Mouse (Mus musculus): ENCODE measurements around the gene Otop1. TPM values are rescaled to one million over a fixed set of nuclear protein-coding genes. Genes with fewer than 3 reads are reported as not detected.

The Otop1 gene
- polyA plus RNA-seq, 1 experiment from 2014 or later, result 0.13 TPM

GRCm38 (mm10) chr5:38277098-38277866 lies 1.5 kb downstream of the Otop1 start:
- peak; percentile 26; the same call in 1 of the 2 replicates for ATAC-seq (replicated peaks; ENCODE audit: insufficient number of reproducible peaks, low FRiP score, low TSS enrichment, low read depth)
- peaks cover 11% of the 10 kb centered on the region for H3K4me1 ChIP-seq (ENCODE audit: control insufficient read depth, insufficient read depth, low read length)
- no peak overlapping the region for H3K27ac ChIP-seq (replicated peaks; ENCODE audit: low read depth, low read length)
- peak overlapping the region; percentile 23; the same call in 1 of the 2 replicates for H3K9ac ChIP-seq (replicated peaks; ENCODE audit: low read length)
- H3K9me3 ChIP-seq (replicated peaks; ENCODE audit: control insufficient read depth, low read length), result no peaks in the 10 kb centered on the region
- no peaks in the 10 kb centered on the region for H3K36me3 ChIP-seq (replicated peaks; ENCODE audit: control insufficient read depth, insufficient read depth, low read depth, low read length)
- H3K27me3 ChIP-seq (ENCODE audit: control insufficient read depth, insufficient read depth, low read length), result peaks cover 37% of the 10 kb centered on the region
- H3K4me3 ChIP-seq (ENCODE audit: low read depth, low read length), result peak overlapping the region; percentile 27
- peak overlapping the region; percentile 51 for H3K4me2 ChIP-seq (ENCODE audit: low read depth, low read length)
- no peak for DNase-seq (ENCODE audit: low spot score)
- WGBS, result 2% methylated on average over 61 of the region's 65 CpGs

- WGBS, result 12% methylated on average over 12 of the region's 12 CpGs
- Histone ChIP-seq H3K4me1 (ENCODE audit: control insufficient read depth, insufficient read depth, low read length) (peaks cover 11% of the 10 kb centered on the region), H3K36me3 (replicated peaks; ENCODE audit: control insufficient read depth, insufficient read depth, low read depth, low read length) (no peaks in the 10 kb centered on the region), H3K4me2 (ENCODE audit: low read depth, low read length) (no peak overlapping the region), H3K9me3 (replicated peaks; ENCODE audit: control insufficient read depth, low read length) (no peaks in the 10 kb centered on the region), H3K27ac (replicated peaks; ENCODE audit: low read depth, low read length) (no peak overlapping the region), H3K27me3 (ENCODE audit: control insufficient read depth, insufficient read depth, low read length) (peaks cover 37% of the 10 kb centered on the region), H3K4me3 (ENCODE audit: low read depth, low read length) (peak overlapping the region; percentile 27; the same call in 1 of the 2 replicates), H3K9ac (replicated peaks; ENCODE audit: low read length) (no peak overlapping the region)
- no peak for DNase-seq (ENCODE audit: low spot score)
- ATAC-seq (replicated peaks; ENCODE audit: insufficient number of reproducible peaks, low FRiP score, low TSS enrichment, low read depth), result no peak
Measured at GRCm38 (mm10) chr5:38277936-38278600, 2.3 kb downstream of the Otop1 start.

- DNase-seq (ENCODE audit: low spot score) (no peak), ATAC-seq (replicated peaks; ENCODE audit: insufficient number of reproducible peaks, low FRiP score, low TSS enrichment, low read depth) (no peak)
- Histone ChIP-seq H3K36me3 (replicated peaks; ENCODE audit: control insufficient read depth, insufficient read depth, low read depth, low read length) (no peaks in the 10 kb centered on the region), H3K4me3 (ENCODE audit: low read depth, low read length) (no peak overlapping the region), H3K9ac (replicated peaks; ENCODE audit: low read length) (no peak overlapping the region), H3K4me1 (ENCODE audit: control insufficient read depth, insufficient read depth, low read length) (peaks cover 11% of the 10 kb centered on the region), H3K27ac (replicated peaks; ENCODE audit: low read depth, low read length) (no peak overlapping the region), H3K27me3 (ENCODE audit: control insufficient read depth, insufficient read depth, low read length) (peaks cover 31% of the 10 kb centered on the region), H3K4me2 (ENCODE audit: low read depth, low read length) (no peak overlapping the region), H3K9me3 (replicated peaks; ENCODE audit: control insufficient read depth, low read length) (no peaks in the 10 kb centered on the region)
- WGBS, result 31% methylated on average over 1 of the region's 1 CpGs
Measured at GRCm38 (mm10) chr5:38280075-38280474, 4.3 kb downstream of the Otop1 start.

- no peaks in the 10 kb centered on the region for H3K36me3 ChIP-seq (replicated peaks; ENCODE audit: control insufficient read depth, insufficient read depth, low read depth, low read length)
- no peak; the same call in 1 of the 2 replicates for ATAC-seq (replicated peaks; ENCODE audit: insufficient number of reproducible peaks, low FRiP score, low TSS enrichment, low read depth)
- no peaks in the 10 kb centered on the region for H3K27me3 ChIP-seq (ENCODE audit: control insufficient read depth, insufficient read depth, low read length)
- no peak overlapping the region for H3K4me2 ChIP-seq (ENCODE audit: low read depth, low read length)
- no peaks in the 10 kb centered on the region for H3K4me1 ChIP-seq (ENCODE audit: control insufficient read depth, insufficient read depth, low read length)
- H3K4me3 ChIP-seq (ENCODE audit: low read depth, low read length), result no peak overlapping the region
- H3K9ac ChIP-seq (replicated peaks; ENCODE audit: low read length), result no peak overlapping the region
- H3K9me3 ChIP-seq (replicated peaks; ENCODE audit: control insufficient read depth, low read length), result no peaks in the 10 kb centered on the region
- peak; percentile 61 for DNase-seq (ENCODE audit: low spot score)
- WGBS, result 35% methylated on average over 9 of the region's 9 CpGs
- H3K27ac ChIP-seq (replicated peaks; ENCODE audit: low read depth, low read length), result no peak overlapping the region
Measured at GRCm38 (mm10) chr5:38285724-38286123, 10.0 kb downstream of the Otop1 start.

GRCm38 (mm10) chr5:38288476-38288875 lies 12.7 kb downstream of the Otop1 start:
- WGBS, result 97% methylated on average over 3 of the region's 3 CpGs

GRCm38 (mm10) chr5:38301761-38302411 lies 26.1 kb downstream of the Otop1 start:
- Histone ChIP-seq H3K27me3 (ENCODE audit: control insufficient read depth, insufficient read depth, low read length) (no peaks in the 10 kb centered on the region), H3K9ac (replicated peaks; ENCODE audit: low read length) (no peak overlapping the region), H3K9me3 (replicated peaks; ENCODE audit: control insufficient read depth, low read length) (no peaks in the 10 kb centered on the region), H3K4me3 (ENCODE audit: low read depth, low read length) (no peak overlapping the region), H3K36me3 (replicated peaks; ENCODE audit: control insufficient read depth, insufficient read depth, low read depth, low read length) (no peaks in the 10 kb centered on the region), H3K27ac (replicated peaks; ENCODE audit: low read depth, low read length) (no peak overlapping the region), H3K4me2 (ENCODE audit: low read depth, low read length) (no peak overlapping the region), H3K4me1 (ENCODE audit: control insufficient read depth, insufficient read depth, low read length) (no peaks in the 10 kb centered on the region)
- no peak for DNase-seq (ENCODE audit: low spot score)
- 88% methylated on average over 12 of the region's 12 CpGs for WGBS
- ATAC-seq (replicated peaks; ENCODE audit: insufficient number of reproducible peaks, low FRiP score, low TSS enrichment, low read depth), result no peak

More at GRCm38 (mm10) chr5:38288476-38288875, 12.7 kb downstream of the Otop1 start:
- Histone ChIP-seq H3K9me3 (replicated peaks; ENCODE audit: control insufficient read depth, low read length) (no peaks in the 10 kb centered on the region), H3K27me3 (ENCODE audit: control insufficient read depth, insufficient read depth, low read length) (no peaks in the 10 kb centered on the region), H3K27ac (replicated peaks; ENCODE audit: low read depth, low read length) (no peak overlapping the region), H3K4me3 (ENCODE audit: low read depth, low read length) (no peak overlapping the region), H3K4me1 (ENCODE audit: control insufficient read depth, insufficient read depth, low read length) (no peaks in the 10 kb centered on the region), H3K36me3 (replicated peaks; ENCODE audit: control insufficient read depth, insufficient read depth, low read depth, low read length) (no peaks in the 10 kb centered on the region), H3K9ac (replicated peaks; ENCODE audit: low read length) (no peak overlapping the region), H3K4me2 (ENCODE audit: low read depth, low read length) (no peak overlapping the region)
- ATAC-seq (replicated peaks; ENCODE audit: insufficient number of reproducible peaks, low FRiP score, low TSS enrichment, low read depth) (no peak), DNase-seq (ENCODE audit: low spot score) (no peak)

GRCm38 (mm10) chr5:38302651-38303050 lies 26.9 kb downstream of the Otop1 start:
- no peaks in the 10 kb centered on the region for H3K27me3 ChIP-seq (ENCODE audit: control insufficient read depth, insufficient read depth, low read length)
- no peak for ATAC-seq (replicated peaks; ENCODE audit: insufficient number of reproducible peaks, low FRiP score, low TSS enrichment, low read depth)
- H3K4me3 ChIP-seq (ENCODE audit: low read depth, low read length), result no peak overlapping the region
- no peaks in the 10 kb centered on the region for H3K36me3 ChIP-seq (replicated peaks; ENCODE audit: control insufficient read depth, insufficient read depth, low read depth, low read length)
- 44% methylated on average over 12 of the region's 12 CpGs for WGBS
- no peak overlapping the region for H3K9ac ChIP-seq (replicated peaks; ENCODE audit: low read length)
- H3K27ac ChIP-seq (replicated peaks; ENCODE audit: low read depth, low read length), result no peak overlapping the region
- H3K9me3 ChIP-seq (replicated peaks; ENCODE audit: control insufficient read depth, low read length), result no peaks in the 10 kb centered on the region
- no peak overlapping the region for H3K4me2 ChIP-seq (ENCODE audit: low read depth, low read length)
- no peak for DNase-seq (ENCODE audit: low spot score)
- no peaks in the 10 kb centered on the region for H3K4me1 ChIP-seq (ENCODE audit: control insufficient read depth, insufficient read depth, low read length)

- no peak for ATAC-seq (replicated peaks; ENCODE audit: insufficient number of reproducible peaks, low FRiP score, low TSS enrichment, low read depth)
- no peak for DNase-seq (ENCODE audit: low spot score)
- no peaks in the 10 kb centered on the region for H3K4me1 ChIP-seq (ENCODE audit: control insufficient read depth, insufficient read depth, low read length)
- H3K9me3 ChIP-seq (replicated peaks; ENCODE audit: control insufficient read depth, low read length), result no peaks in the 10 kb centered on the region
- no peaks in the 10 kb centered on the region for H3K36me3 ChIP-seq (replicated peaks; ENCODE audit: control insufficient read depth, insufficient read depth, low read depth, low read length)
- H3K27me3 ChIP-seq (ENCODE audit: control insufficient read depth, insufficient read depth, low read length), result no peaks in the 10 kb centered on the region
- 52% methylated on average over 2 of the region's 2 CpGs for WGBS
- H3K4me2 ChIP-seq (ENCODE audit: low read depth, low read length), result no peak overlapping the region
- H3K9ac ChIP-seq (replicated peaks; ENCODE audit: low read length), result no peak overlapping the region
- H3K27ac ChIP-seq (replicated peaks; ENCODE audit: low read depth, low read length), result no peak overlapping the region
- H3K4me3 ChIP-seq (ENCODE audit: low read depth, low read length), result no peak overlapping the region
Measured at GRCm38 (mm10) chr5:38305241-38305640, 29.5 kb downstream of the Otop1 start.

Measured in embryonic facial prominence, embryonic 11.5 days (tissue).